In the genomic region with DNA sequence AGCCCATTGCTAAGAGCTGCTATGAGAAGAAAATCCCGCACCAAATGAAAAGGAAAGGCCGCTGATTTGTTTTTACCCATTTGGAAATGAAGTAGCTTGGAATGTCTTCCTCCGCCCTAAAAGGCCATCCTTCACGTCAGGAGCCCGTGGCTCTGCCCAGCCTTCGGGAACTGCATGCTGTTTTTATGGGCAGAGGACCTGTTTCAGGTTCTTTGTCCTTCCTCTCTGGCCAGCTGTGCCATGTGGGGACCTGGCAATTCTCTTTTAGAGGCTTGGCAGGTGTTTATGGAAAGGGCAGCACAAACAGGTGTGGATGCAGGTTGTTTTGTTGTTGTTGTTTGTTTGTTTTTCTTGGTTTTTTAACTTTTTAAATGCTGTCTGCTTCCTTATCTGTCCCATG, we compare ENCODE assay signal across 9 mouse cellular contexts.
DNase-seq lines count a peak whose midpoint lies in the region; ATAC-seq and TF ChIP-seq lines count a peak whose summit lies in the region.
"Had no signal": no experiment of that assay in that cellular context is flagged by ENCODE, and none has a peak within 500 bp of the region (broad histone marks: within the 10 kb centered on the region; RNA-seq: fewer than 3 reads in every experiment).

No protein-coding gene starts in this region.

- H3K4me3 ChIP-seq in kidney, embryonic 14.5 days (ENCODE audit: low read length) = peak overlapping the region; percentile 29; the same call in 1 of the 2 replicates
- H3K4me3 ChIP-seq in embryonic facial prominence, embryonic 15.5 days (replicated peaks) = peak overlapping the region; percentile 29
- peak overlapping the region; percentile 20 for H3K4me3 ChIP-seq in hindbrain, postnatal 0 days (ENCODE audit: low read length)
- H3K4me3 ChIP-seq in midbrain, embryonic 14.5 days (replicated peaks; ENCODE audit: low read depth, low read length) = peak overlapping the region; percentile 21; the same call in 1 of the 2 replicates
- H3K4me3 ChIP-seq in cerebellum, adult 2 months (replicated peaks; ENCODE audit: insufficient read depth, low read depth, low read length) = no peak overlapping the region

- no peaks in the 10 kb centered on the region for H3K9me3 ChIP-seq in kidney, embryonic 14.5 days (ENCODE audit: control insufficient read depth, low read length)
- H3K9me3 ChIP-seq in embryonic facial prominence, embryonic 15.5 days (replicated peaks) = no peaks in the 10 kb centered on the region
- H3K9me3 ChIP-seq in hindbrain, postnatal 0 days (ENCODE audit: low read length) = no peaks in the 10 kb centered on the region
- H3K9me3 ChIP-seq in midbrain, embryonic 14.5 days (ENCODE audit: control insufficient read depth, low read length) = no peaks in the 10 kb centered on the region

- DNase-seq in kidney, adult 8-10 months = no peak
- no peak for DNase-seq in hindbrain, postnatal 0 days (ENCODE audit: low spot score)
- DNase-seq in midbrain, embryonic 14.5 days = no peak
- DNase-seq in natural killer cell, adult 2 months (ENCODE audit: low spot score in 2 of 2) = no peak
- no peak for DNase-seq in cerebellum, adult 2 months
- DNase-seq in lung, adult 18-20 months = no peak
- DNase-seq: kidney, postnatal 14 days had no signal

- no peak for TF ChIP-seq CTCF in hindbrain, postnatal 0 days (IDR thresholded peaks at IDR 0.05; ENCODE audit: low read depth)
- no peak for TF ChIP-seq CTCF in cerebellum, adult 2 months (IDR thresholded peaks at IDR 0.05; ENCODE audit: borderline replicate concordance, insufficient read depth, low read depth, low read length)

- H3K4me1 ChIP-seq in kidney, embryonic 14.5 days (ENCODE audit: control insufficient read depth, insufficient read depth, low read length) = peaks cover 10% of the 10 kb centered on the region; the same call in 1 of the 2 replicates
- peaks cover 21% of the 10 kb centered on the region for H3K4me1 ChIP-seq in embryonic facial prominence, embryonic 15.5 days
- peaks cover 19% of the 10 kb centered on the region for H3K4me1 ChIP-seq in hindbrain, postnatal 0 days (ENCODE audit: insufficient read depth, low read length)
- peaks cover 22% of the 10 kb centered on the region for H3K4me1 ChIP-seq in midbrain, embryonic 14.5 days (ENCODE audit: control insufficient read depth, insufficient read depth, low read length)
- H3K4me1 ChIP-seq in cerebellum, adult 2 months (ENCODE audit: control insufficient read depth, insufficient read depth, low read length) = no peaks in the 10 kb centered on the region

- no peaks in the 10 kb centered on the region for H3K36me3 ChIP-seq in kidney, embryonic 14.5 days (ENCODE audit: control insufficient read depth, insufficient read depth, low read length)
- no peaks in the 10 kb centered on the region for H3K36me3 ChIP-seq in embryonic facial prominence, embryonic 15.5 days
- no peaks in the 10 kb centered on the region for H3K36me3 ChIP-seq in hindbrain, postnatal 0 days (ENCODE audit: insufficient read depth, low read length)
- no peaks in the 10 kb centered on the region for H3K36me3 ChIP-seq in midbrain, embryonic 14.5 days (ENCODE audit: control insufficient read depth, insufficient read depth, low read length)

- no peak overlapping the region for H3K27ac ChIP-seq in kidney, embryonic 14.5 days (ENCODE audit: low read depth, low read length)
- H3K27ac ChIP-seq in embryonic facial prominence, embryonic 15.5 days (replicated peaks) = no peak overlapping the region
- peak overlapping the region; percentile 75 for H3K27ac ChIP-seq in hindbrain, postnatal 0 days
- peak overlapping the region; percentile 66 for H3K27ac ChIP-seq in midbrain, embryonic 14.5 days (replicated peaks; ENCODE audit: low read depth, low read length)
- no peak overlapping the region for H3K27ac ChIP-seq in cerebellum, adult 2 months (ENCODE audit: insufficient read depth, low read length)

- H3K4me2 ChIP-seq in kidney, embryonic 14.5 days (replicated peaks; ENCODE audit: low read depth, low read length) = peak overlapping the region; percentile 56
- H3K4me2 ChIP-seq in embryonic facial prominence, embryonic 15.5 days (replicated peaks) = peak overlapping the region; percentile 50
- H3K4me2 ChIP-seq in hindbrain, postnatal 0 days (ENCODE audit: low read depth, low read length) = peak overlapping the region; percentile 54
- H3K4me2 ChIP-seq in midbrain, embryonic 14.5 days (ENCODE audit: low read length) = peak overlapping the region; percentile 53

- peak overlapping the region; percentile 28; the same call in 1 of the 2 replicates for H3K9ac ChIP-seq in kidney, embryonic 14.5 days (ENCODE audit: low read depth, low read length)
- H3K9ac ChIP-seq in embryonic facial prominence, embryonic 15.5 days = no peak overlapping the region
- H3K9ac ChIP-seq in hindbrain, postnatal 0 days (replicated peaks; ENCODE audit: low read length) = peak overlapping the region; percentile 19
- H3K9ac ChIP-seq in midbrain, embryonic 14.5 days (replicated peaks; ENCODE audit: low read length) = peak overlapping the region; percentile 31

- WGBS in kidney, embryonic 14.5 days = 11% methylated on average over 6 of the region's 6 CpGs
- WGBS in embryonic facial prominence, embryonic 15.5 days = 17% methylated on average over 6 of the region's 6 CpGs
- WGBS in hindbrain, postnatal 0 days = 9% methylated on average over 6 of the region's 6 CpGs
- 6% methylated on average over 6 of the region's 6 CpGs for WGBS in midbrain, embryonic 14.5 days
- 17% methylated on average over 6 of the region's 6 CpGs for WGBS in cerebellum, adult 2 months

- no peak for ATAC-seq in kidney, embryonic 14.5 days (ENCODE audit: low FRiP score, low TSS enrichment)
- no peak for ATAC-seq in embryonic facial prominence, embryonic 15.5 days (ENCODE audit: insufficient number of reproducible peaks, low FRiP score, low TSS enrichment, low read depth)
- peak; percentile 13; the same call in 1 of the 2 replicates for ATAC-seq in hindbrain, postnatal 0 days
- ATAC-seq in midbrain, embryonic 14.5 days (ENCODE audit: low FRiP score, low TSS enrichment) = no peak

- no peaks in the 10 kb centered on the region; the same call in none of the 2 replicates for H3K27me3 ChIP-seq in kidney, embryonic 14.5 days (ENCODE audit: control insufficient read depth, insufficient read depth, low read length)
- no peaks in the 10 kb centered on the region for H3K27me3 ChIP-seq in embryonic facial prominence, embryonic 15.5 days
- no peaks in the 10 kb centered on the region for H3K27me3 ChIP-seq in hindbrain, postnatal 0 days (ENCODE audit: insufficient read depth, low read length)
- peaks cover 16% of the 10 kb centered on the region; the same call in 1 of the 2 replicates for H3K27me3 ChIP-seq in midbrain, embryonic 14.5 days (ENCODE audit: control insufficient read depth, insufficient read depth, low read length)
- no peaks in the 10 kb centered on the region for H3K27me3 ChIP-seq in cerebellum, adult 2 months (ENCODE audit: control insufficient read depth, insufficient read depth, low read length)

- TF ChIP-seq POLR2A in cerebellum, adult 2 months (IDR thresholded peaks at IDR 0.05; ENCODE audit: borderline replicate concordance, insufficient read depth, low read length) = no peak

Comparison
In these comparisons a context has a peak if more than half of its experiments do, and no peak if none do; other contexts are left out.
1. H3K27ac ChIP-seq: peak in hindbrain, postnatal 0 days (single experiment) and midbrain, embryonic 14.5 days (single experiment); none in kidney, embryonic 14.5 days (single experiment), embryonic facial prominence, embryonic 15.5 days (single experiment) and cerebellum, adult 2 months (single experiment).
2. Peak in every context shown above with its lines, with median percentiles within 50 percentile points of each other: H3K4me2 ChIP-seq.